ENCODE assay signal across 8 mouse cellular contexts in genomic region chr5:108660632-108661268, GRCm38 (mm10). TPM values are rescaled to one million over a fixed set of nuclear protein-coding genes. Genes with fewer than 3 reads are reported as not detected.
DNase-seq lines count a peak whose midpoint lies in the region; ATAC-seq lines count a peak whose summit lies in the region.

No protein-coding gene starts in this region.

- ATAC-seq in intestine, embryonic 14.5 days (replicated peaks; ENCODE audit: low FRiP score, low TSS enrichment, low read depth), result peak; percentile 99
- peak; percentile 95 for ATAC-seq in megakaryocyte progenitor cell, adult 5-6 weeks (replicated peaks; ENCODE audit: poor library complexity)

- no peak overlapping the region for H3K27ac ChIP-seq in intestine, embryonic 14.5 days (ENCODE audit: low read depth)

- intact Hi-C loops in gastrocnemius, postnatal 14 days (cut with DNase I; ENCODE audit: low total_unique reads), result no loop called here
- intact Hi-C loops in left cerebral cortex, postnatal 10 days (cut with DNase I), result no loop called here

- H3K9ac ChIP-seq in intestine, embryonic 14.5 days (ENCODE audit: low read length), result peak overlapping the region; percentile 89

- 13% methylated on average over 36 of the region's 36 CpGs for WGBS in intestine, embryonic 14.5 days

- no peaks in the 10 kb centered on the region for H3K9me3 ChIP-seq in intestine, embryonic 14.5 days (ENCODE audit: control insufficient read depth, low read length)

- peak overlapping the region; percentile 95 for H3K4me2 ChIP-seq in intestine, embryonic 14.5 days (ENCODE audit: low read length)

- H3K4me1 ChIP-seq in intestine, embryonic 14.5 days (replicated peaks; ENCODE audit: control insufficient read depth, insufficient read depth, low read length), result peaks cover 5% of the 10 kb centered on the region

- DNase-seq in adrenal gland, adult (ENCODE audit: inconsistent age in 2 of 2, low spot score in 1 of 2), result peak; percentile 94 to 97
- DNase-seq in embryo, embryonic 10 days (ENCODE audit: low spot score), result peak; percentile 97
- peak; percentile 93 for DNase-seq in gastrocnemius, postnatal 14 days
- DNase-seq in intestine, embryonic 14.5 days (ENCODE audit: low spot score), result peak; percentile 91
- peak; percentile 83 to 96 for DNase-seq in left cerebral cortex, postnatal 10 days (ENCODE audit: extremely low spot score in 1 of 2, low spot score in 2 of 2)
- peak; percentile 92 for DNase-seq in right cerebral cortex, postnatal 14 days
- peak; percentile 90 for DNase-seq in urinary bladder, postnatal 25 days (ENCODE audit: low spot score)

- 0 out of 2 replicates have a peak, but pooled peaks cover 3% of the 10 kb centered on the region for H3K27me3 ChIP-seq in intestine, embryonic 14.5 days (replicated peaks; ENCODE audit: control insufficient read depth, insufficient read depth, low read length)

- H3K36me3 ChIP-seq in intestine, embryonic 14.5 days (ENCODE audit: control insufficient read depth, insufficient read depth, low read length), result peaks cover 16% of the 10 kb centered on the region

- peak overlapping the region; percentile 80 for H3K4me3 ChIP-seq in intestine, embryonic 14.5 days (ENCODE audit: low read depth, low read length)

RNA-seq across cellular contexts. Expression of gene Idua, which starts 0.6 kb away (rescaled TPM):
- total RNA-seq in gastrocnemius, postnatal 14 days (2021), result 1 to 10 TPM; 5.8 to 8.8 TPM
- polyA plus RNA-seq in intestine, embryonic 14.5 days (2014; fragmentation: Nextera tagmentation; extraction: Ambion mirVana), result 13.4 and 15.2 TPM in 2 replicates
- total RNA-seq in left cerebral cortex, postnatal 10 days (2021), result 1 to 10 TPM; 6.7 to 8.2 TPM
- 15.6 and 18.5 TPM in 2 replicates for total RNA-seq in megakaryocyte progenitor cell, adult 5-6 weeks (2015)
- 3.1 and 7.3 TPM in 2 replicates for total RNA-seq in megakaryocyte progenitor cell, adult 5-6 weeks (2017)

RNA-seq across cellular contexts. Expression of gene Dgkq, which starts 8.7 kb away (rescaled TPM):
- 1 to 10 TPM; 4.5 to 5.2 TPM for total RNA-seq in gastrocnemius, postnatal 14 days (2021)
- polyA plus RNA-seq in intestine, embryonic 14.5 days (2014; fragmentation: Nextera tagmentation; extraction: Ambion mirVana), result 8.0 and 10.1 TPM in 2 replicates
- total RNA-seq in left cerebral cortex, postnatal 10 days (2021), result 10 to 100 TPM; 52.6 to 54.6 TPM
- 4.2 and 4.8 TPM in 2 replicates for total RNA-seq in megakaryocyte progenitor cell, adult 5-6 weeks (2015)
- total RNA-seq in megakaryocyte progenitor cell, adult 5-6 weeks (2017), result 4.2 and 8.2 TPM in 2 replicates

RNA-seq across cellular contexts. Expression of gene Slc26a1, which starts 14.6 kb away (rescaled TPM):
- total RNA-seq in gastrocnemius, postnatal 14 days (2021), result not detected
- 1.1 and 1.2 TPM in 2 replicates for polyA plus RNA-seq in intestine, embryonic 14.5 days (2014; fragmentation: Nextera tagmentation; extraction: Ambion mirVana)
- 1 to 10 TPM; 2.6 to 2.8 TPM for total RNA-seq in left cerebral cortex, postnatal 10 days (2021)
- total RNA-seq in megakaryocyte progenitor cell, adult 5-6 weeks (2015), result 2.0 and 2.1 TPM in 2 replicates
- total RNA-seq in megakaryocyte progenitor cell, adult 5-6 weeks (2017), result 0.75 and 1.5 TPM in 2 replicates

RNA-seq across cellular contexts. Expression of gene Tmem175, which starts 31.2 kb away (rescaled TPM):
- 1 to 10 TPM; 5.5 to 5.6 TPM for total RNA-seq in gastrocnemius, postnatal 14 days (2021)
- 27.5 and 28.0 TPM in 2 replicates for polyA plus RNA-seq in intestine, embryonic 14.5 days (2014; fragmentation: Nextera tagmentation; extraction: Ambion mirVana)
- 10 to 100 TPM; 36.9 to 38.7 TPM for total RNA-seq in left cerebral cortex, postnatal 10 days (2021)
- total RNA-seq in megakaryocyte progenitor cell, adult 5-6 weeks (2015), result 22.9 and 28.7 TPM in 2 replicates
- total RNA-seq in megakaryocyte progenitor cell, adult 5-6 weeks (2017), result 13.4 and 13.8 TPM in 2 replicates

RNA-seq across cellular contexts. Expression of gene Gak, which starts 31.2 kb away (rescaled TPM):
- total RNA-seq in gastrocnemius, postnatal 14 days (2021), result 10 to 100 TPM; 14.7 to 15.6 TPM
- polyA plus RNA-seq in intestine, embryonic 14.5 days (2014; fragmentation: Nextera tagmentation; extraction: Ambion mirVana), result 62.9 and 65.5 TPM in 2 replicates
- total RNA-seq in left cerebral cortex, postnatal 10 days (2021), result 10 to 100 TPM; 88.2 to 97.3 TPM
- total RNA-seq in megakaryocyte progenitor cell, adult 5-6 weeks (2015), result 69.6 and 74.6 TPM in 2 replicates
- total RNA-seq in megakaryocyte progenitor cell, adult 5-6 weeks (2017), result 89.9 and 120 TPM in 2 replicates

Comparison
In these comparisons a context has a peak if more than half of its experiments do, and no peak if none do; other contexts are left out.
1. RNA of gene Dgkq, which starts 8.7 kb away (total RNA-seq): 52.6 to 54.6 TPM in left cerebral cortex, postnatal 10 days; 4.5 to 5.2 TPM in gastrocnemius, postnatal 14 days and 4.2 to 8.2 TPM in megakaryocyte progenitor cell, adult 5-6 weeks; every median in the first group is over 4 times any median in the second.
2. Peak in every context shown above with its lines, with median percentiles within 50 percentile points of each other: DNase-seq.